Mouse (Mus musculus): ENCODE data around the gene Polr2c.
"Not testable (repeated sequence)": the region's sequence is repeated elsewhere in the genome, so short reads cannot be mapped to it uniquely, and the experiment has no call there.

Polr2c gene

DNA sequence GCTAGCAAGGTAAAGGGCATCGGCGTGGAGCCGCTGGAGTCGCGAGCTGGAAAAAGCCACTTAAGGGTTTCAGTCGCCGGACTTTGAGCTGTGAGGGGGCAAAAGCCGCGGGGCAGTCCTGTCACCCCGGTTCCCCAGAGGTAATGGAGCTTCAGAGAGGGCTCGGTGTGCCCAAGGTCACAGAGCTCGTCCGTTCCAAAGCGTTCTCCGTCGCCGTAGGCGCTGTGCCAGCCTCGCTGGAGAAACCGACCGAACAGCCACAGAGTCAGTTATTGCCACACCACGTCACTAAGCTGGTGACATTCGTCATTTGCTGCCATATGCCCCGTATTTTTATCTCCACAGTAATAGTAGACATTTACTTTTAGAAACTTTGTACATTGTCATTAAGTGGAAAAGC is 18.6 kb upstream of the Polr2c start:
- DNase-seq (ENCODE audit: low spot score) = peak; percentile 58

DNA sequence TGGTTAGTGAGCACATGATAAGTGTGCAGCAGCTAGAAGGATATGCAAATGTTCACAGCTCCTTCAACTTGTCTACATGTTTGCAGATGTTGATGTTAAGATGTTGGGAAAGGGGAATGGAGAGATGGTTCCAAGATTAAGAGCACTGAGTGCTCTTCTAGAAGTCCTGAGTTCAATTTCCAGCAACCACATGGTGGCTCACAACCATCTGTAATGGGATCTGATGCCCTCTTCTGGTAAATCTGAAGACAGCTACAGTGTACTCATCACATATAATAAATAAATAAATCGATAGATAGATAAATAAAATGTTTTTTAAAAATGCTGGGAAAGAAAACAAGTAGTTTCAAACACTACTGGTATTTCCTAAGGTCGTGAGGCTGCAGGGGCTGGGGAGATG is 16.1 kb upstream of the Polr2c start:
- no peak for DNase-seq (ENCODE audit: low spot score)

DNA sequence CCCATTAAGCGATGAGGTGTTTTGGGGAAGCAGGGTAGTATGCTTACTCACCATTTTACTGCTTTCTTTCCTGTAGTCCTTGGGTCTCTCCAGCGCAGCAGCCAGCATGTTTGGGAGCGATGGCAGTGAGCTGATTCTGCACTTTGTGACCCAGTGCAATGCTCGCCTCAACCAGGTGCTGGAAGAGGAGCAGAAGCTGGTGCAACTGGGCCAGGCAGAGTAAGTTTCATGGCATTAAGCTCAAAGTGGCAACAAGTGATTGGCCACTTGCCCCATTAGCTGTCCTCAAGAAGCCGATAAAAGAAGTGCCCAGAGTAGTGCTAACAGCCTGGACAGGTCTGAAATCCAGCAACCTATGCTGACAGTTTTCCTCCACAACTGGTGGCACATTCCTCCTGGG is 7.2 kb upstream of the Polr2c start:
- DNase-seq (ENCODE audit: low spot score) = no peak

DNA sequence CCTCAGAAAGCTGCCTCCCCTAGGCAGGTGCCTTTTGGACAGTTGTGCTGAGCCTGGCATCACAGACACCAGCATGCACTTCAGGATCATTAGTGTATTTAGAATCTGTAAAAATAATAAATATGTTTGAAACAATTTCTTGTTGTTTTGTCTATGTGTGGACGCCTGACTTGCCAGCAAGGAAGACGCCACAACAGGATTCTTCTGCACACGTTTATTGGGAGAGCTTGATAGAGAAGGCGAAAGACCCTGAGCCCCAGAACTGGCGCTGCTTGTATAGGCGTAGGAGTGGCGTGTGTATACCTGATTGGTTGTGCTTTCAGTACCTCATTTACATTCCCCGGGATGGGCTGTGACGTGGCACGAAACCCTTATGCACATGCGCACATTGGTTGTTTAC is 2.5 kb upstream of the Polr2c start:
- not testable (repeated sequence) for DNase-seq (ENCODE audit: low spot score)

DNA sequence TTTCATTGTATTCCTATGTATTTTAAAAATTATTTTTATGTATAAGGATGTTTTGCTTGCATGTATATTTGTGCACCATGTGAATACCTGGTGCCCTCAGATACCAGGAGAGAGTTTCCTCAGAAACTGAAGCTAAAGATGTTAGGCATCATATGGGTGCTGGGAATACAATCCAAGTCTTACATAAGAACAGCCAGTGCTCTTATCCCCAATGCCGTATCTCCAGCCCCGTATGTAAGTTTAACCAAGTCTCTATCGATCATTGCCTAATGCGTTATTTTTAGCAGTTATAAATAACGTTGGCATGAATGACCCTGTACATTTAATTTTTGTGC is 272 bp upstream of the Polr2c start:
- DNase-seq (ENCODE audit: low spot score) = no peak

DNA sequence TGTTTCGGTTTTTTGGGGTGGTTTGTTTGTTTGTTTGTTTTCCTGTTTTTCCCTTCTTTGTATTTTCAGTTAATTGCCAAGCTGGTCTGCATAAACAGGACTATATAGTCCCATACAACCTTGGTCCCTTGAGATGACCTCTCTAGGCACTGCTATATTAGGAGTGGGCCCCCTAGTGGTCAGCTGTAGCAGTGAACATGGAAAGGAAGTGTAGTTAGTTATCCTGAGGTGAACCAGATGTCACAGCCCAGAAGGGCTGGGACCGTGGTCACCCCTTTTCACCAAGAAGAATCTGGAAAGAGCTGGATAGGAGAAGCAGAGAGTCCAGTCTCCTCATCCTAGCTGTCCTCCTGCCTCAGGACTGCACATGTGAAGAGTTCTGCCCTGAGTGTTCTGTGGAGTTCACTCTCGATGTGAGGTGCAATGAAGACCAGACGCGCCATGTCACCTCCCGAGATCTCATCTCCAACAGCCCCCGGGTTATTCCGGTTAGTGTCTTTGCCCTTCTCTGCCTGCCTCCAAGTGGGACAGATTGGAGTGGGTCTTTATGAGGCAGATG is 4.2 kb downstream of the Polr2c start:
- peak; percentile 64 for DNase-seq (ENCODE audit: low spot score)

DNA sequence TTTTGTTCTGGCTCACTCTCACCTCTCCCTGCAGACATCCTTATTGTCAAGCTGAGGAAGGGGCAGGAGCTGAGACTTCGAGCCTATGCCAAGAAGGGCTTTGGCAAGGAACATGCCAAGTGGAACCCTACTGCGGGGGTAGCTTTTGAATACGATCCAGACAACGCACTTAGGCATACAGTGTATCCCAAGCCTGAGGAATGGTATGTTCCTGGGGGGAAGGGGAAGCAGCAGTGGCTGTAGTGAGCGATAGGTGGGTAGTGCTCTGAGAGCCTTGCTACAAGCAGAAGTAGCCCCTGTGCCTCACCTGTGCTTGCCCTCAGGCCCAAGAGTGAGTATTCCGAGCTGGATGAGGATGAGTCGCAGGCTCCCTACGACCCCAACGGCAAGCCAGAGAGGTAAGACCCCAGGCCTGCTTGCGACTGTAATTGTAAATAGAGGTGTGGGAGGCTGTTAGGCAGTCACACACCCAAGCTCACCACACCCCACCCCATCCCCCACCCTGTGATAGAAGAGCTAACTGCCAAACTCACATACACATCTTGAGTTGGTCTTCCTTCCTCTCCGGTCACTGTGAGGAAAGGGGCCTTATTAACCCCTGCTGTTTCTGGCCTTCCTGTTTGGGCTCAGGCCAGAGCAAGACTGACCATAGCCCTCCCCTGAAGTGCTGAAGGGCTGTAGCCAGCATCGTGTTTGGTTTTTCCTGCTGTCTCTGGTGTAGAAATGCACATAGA is 5.4 kb downstream of the Polr2c start:
- no peak for DNase-seq (ENCODE audit: low spot score)

DNA sequence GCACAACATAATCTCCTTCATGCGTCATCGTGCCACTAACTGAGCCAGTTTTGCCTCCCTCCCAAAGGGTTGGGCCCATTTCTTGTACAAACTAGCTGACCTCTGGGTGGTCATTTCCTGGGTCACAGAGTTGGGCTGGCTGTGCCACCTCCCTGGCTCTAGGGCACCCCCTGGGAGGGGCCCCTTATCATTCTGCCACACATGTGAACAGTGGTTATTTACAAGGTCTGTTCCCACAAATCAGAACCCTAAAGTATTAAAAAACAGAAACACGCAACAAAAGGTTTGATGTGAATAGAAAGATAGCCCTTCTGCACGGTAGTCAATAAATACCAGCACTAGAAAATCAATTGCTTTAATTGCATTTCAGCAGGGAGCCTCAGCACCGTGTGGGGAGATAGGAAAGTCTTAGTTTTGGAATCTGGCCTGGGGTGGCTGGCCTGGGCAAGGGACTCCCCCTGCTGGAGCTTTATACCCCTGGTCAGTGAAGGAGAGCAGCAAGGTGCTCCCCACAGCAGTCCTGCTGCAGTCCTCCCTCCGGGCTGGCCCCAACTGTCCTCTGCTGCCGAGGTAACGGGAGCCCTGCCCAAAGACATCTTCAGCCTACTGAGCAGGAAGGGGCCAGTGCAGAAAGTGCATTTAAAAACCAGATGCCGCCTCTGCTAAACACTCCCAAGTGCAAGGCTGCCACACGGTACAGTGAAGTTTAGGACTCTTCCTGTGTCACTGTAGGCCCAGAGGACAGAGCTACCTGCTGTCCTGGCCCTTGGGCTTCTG is 6.8 kb downstream of the Polr2c start:
- no peak for DNase-seq (ENCODE audit: low spot score)

DNA sequence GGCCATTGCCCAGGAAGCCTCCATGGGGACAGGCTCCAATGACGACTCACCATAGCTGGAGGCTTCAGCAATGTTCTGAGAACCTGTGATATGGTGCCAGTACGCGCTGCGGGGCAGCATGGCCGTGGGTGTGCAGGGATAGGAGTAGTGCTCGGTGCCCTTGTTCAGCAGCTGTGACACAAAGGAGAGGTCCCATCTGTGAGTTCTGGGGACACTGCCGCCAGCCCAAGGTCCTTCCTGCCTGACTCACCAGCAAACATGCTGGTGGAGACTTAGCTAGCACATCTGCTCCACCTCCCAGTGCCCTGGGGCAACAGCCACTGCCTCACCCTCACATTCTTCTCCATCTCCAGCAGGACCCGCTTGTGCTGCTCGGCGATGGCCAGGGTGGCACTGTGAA is 8.0 kb downstream of the Polr2c start:
- DNase-seq (ENCODE audit: low spot score) = no peak

DNA sequence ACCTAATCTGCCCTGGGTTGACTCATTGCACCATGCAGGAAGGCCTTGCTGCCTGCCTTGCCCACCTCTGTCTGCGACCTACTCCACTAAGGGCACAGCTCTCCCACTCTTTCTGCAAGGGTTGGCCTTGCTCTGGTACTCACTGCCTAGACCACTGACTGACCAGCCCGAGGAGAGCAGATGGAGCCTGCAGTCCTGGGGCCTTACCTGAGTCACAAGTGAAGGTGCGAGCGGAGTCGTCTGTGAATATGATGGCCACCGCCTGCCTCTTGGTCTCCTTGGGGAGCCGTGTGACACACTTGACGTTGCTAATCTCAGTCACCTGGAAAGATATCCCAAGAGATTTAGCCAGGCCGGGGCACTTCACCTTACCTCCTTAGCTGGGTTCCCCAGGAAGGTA is 9.7 kb downstream of the Polr2c start:
- DNase-seq (ENCODE audit: low spot score) = no peak

DNA sequence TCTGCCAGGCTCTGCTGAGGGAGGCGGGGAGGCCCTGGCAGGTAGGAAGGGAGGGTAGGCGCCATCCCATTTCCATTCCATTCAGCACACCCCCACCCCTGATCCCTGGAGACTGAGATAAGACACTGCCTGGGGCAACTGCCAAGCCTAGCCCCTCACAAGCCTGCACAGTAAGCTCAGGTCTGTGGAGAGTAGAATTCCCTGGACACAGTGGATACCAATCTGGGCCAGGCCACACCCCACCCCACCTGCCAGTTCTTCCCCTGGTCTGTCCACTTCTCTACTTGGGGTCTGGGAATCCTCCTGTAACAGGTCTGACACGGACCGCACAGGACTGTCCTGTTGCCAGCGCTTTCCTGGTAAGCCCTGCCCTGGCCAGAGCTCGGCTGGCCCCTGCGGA is 11.9 kb downstream of the Polr2c start:
- DNase-seq (ENCODE audit: low spot score) = no peak

DNA sequence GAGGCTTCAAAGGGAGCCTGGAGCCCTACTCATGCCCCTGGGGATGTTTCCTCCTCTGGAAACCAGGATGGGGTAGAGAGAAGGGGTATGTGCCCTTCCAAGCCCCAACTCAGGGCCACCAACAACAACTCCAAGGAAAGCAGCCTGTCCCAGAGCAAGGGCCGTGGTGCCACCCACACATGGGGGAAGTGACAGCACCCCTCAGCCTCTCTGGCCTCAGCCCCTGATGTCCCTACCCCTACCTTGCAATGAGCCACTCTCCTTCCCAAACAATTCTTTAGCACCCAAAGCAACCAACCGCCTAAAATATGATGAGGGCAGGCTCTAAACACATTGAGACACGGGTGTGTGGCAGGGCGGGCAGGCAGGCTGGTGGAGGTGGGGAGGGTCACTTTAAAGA is 12.8 kb downstream of the Polr2c start:
- no peak for DNase-seq (ENCODE audit: low spot score)

DNA sequence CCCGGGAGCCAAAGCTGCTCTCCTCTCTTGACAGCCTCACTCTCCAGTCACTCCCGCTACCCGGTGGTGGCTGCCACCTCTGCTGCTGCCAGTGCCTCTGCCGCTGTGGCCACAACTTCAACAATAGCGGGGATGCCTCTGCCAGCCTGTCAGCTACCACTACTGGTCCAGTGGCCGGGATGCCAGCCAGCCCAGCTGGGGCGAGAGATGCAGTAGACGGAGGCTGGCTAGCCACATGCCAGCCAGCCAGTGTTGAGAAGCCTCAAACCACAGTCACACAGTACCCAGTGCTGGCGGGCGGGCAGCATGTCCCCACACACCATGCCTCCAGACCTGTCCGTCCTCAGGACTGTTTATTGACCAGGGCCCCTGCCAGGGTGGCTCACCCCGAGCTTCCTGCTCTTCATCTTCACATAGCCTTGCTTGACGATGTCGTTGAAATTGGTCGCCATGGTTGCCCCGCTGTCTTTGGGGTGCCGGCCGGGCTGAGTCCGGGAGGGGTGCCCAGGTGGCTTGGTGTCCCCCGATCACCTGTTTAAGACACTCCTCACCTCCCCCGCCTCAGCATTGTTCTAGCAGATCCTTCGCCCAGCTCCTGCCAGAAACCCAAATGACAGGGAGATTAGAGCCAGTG is 13.3 kb downstream of the Polr2c start:
- no peak for DNase-seq (ENCODE audit: low spot score)

DNA sequence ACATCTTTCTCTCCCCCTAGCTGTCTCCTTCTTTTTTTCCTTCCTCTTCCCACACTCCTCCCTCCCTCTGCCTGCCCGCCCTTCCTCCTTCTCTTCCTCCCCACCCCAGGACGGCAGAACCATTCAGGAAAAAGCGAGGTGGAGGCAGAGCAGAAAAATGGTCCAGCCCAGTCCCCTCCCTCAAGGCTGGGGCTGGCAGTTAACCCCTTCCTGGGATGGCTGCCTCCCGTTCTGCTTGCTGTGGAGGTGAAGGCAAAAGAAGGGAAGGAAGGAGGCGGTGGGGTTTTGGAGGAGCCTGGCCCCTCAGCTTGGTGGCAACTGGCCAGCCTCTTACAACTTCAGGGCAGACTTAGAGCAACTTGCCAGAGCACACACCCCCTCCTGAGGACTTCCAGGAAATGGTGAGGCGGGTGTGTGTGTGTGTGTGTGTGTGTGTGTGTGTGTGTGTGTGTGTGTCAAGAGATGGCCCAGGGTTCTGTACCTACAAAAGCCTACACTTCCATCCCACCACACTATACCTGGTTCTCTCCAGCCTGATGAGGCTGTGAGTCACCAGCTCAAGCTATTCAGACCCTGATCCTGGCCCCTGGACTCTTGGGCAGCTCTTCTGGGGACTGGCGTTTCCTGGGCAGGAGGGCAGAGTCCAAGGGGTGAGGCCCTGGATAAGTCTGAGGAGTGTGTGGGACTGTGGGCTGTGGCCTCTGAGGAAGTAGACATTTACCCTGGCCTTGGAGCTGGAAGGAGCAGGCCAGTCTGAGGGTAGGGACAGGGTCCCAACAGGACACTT is 14.1 kb downstream of the Polr2c start:
- DNase-seq (ENCODE audit: low spot score) = peak; percentile 43

DNA sequence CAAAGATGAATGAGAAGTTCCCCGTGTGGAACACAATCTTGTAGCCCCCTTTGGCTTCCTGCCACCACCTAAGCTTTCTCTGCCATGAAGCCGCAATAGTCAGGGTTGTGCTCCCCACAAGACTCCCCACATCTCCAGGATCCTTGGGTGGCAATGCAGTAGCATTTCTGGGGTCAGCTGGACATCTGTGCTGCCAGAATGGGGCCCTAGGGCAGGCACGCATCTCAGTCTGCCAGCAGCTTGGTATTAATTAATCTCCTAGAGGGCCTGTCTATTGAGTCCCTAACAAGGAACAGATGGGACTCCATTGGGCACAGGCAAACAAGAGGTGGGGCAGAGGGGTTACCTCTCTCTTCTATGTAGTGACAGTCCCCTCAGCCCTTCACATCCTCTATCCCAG is 14.9 kb downstream of the Polr2c start:
- no peak for DNase-seq (ENCODE audit: low spot score)

DNA sequence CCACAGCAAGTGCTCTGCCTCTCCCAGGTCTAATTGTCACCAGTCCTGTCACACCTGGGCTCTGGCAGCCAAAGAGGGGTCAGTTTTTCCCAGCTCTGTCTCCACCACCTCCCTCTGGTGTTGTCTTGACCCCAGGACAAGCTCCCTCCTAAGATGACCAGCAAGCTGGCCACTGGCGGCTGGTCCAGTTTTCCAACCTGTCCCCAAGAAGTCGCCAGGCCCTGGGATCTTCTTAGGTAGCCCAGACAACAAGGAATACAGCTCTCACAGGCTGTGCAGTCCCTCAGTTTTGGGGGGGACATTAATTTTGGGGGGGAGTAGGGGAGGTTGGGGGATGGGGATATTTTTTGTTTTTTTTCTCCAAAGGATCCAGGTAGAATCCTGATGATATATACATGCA is 15.3 kb downstream of the Polr2c start:
- DNase-seq (ENCODE audit: low spot score) = no peak

DNA sequence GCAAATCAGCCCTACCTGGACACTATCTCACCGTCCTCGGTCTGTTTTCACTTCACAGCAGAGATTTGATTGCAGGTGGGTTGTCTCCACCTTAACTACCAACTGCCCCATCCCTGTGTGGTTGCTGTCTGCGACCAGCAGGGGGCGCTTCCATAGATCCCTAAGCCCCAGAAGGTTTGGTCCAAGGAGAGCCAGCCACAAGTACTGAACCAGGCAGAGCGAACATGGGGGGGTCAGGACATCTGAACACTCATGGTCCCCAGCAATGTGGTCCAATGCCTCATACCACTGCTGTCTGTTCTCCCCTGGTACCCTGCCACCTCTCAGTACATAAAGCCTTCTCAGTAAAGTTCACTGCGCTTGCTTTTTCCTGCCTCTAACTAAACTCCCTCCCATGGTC is 17.1 kb downstream of the Polr2c start:
- DNase-seq (ENCODE audit: low spot score) = peak; percentile 74

DNA sequence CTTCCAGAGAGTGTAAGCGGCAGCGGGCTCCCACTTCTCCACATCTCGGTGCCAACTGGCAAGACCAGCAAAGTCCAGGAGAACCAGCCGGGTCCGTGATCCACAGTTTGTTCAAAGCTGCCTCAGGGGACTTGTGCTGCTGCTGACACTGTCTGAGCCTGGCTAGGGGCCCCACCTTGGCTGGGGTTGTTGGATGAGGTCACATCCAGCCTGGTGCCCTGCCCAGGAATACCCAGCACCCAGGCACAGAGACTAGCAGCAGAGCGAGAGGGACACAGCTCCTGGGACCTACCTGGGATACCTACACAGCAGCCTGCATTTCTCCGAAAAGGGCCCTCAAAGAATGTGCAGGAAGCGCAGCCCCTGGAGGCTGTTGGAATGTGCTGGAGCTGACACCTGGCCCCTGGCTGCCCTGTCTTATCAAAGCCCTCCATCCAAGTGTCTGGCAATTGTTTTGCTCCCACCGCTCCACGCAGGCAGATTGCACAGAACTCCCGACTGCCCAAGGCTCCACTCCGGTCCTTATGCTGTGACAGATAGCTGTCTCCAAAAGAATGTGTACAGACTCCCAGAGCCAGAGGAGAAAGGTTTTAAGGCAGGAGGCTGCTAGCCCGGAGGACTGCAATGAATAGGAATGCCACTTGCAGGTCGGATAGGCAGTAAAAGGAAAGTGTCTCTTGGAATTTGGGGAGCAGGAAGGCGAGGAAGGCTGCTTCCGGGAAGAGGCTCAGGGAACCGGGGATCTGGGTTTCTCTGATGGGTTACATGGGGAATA is 18.0 kb downstream of the Polr2c start:
- DNase-seq (ENCODE audit: low spot score) = no peak

DNA sequence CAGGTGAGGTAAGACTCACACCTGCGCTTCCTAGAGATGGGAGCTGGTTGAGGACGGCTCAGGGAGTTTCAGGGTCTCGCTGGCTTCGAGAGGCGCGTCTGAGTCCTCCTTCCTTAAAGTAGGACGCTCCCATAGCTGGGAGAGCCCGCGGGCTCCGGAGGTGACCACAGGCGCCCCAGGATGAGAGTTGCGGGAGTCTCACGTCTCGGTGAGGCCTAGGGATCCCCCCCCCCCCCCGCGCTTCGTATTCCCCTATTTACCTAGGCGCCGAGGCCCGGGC is 18.6 kb downstream of the Polr2c start:
- DNase-seq (ENCODE audit: low spot score) = no peak

DNA sequence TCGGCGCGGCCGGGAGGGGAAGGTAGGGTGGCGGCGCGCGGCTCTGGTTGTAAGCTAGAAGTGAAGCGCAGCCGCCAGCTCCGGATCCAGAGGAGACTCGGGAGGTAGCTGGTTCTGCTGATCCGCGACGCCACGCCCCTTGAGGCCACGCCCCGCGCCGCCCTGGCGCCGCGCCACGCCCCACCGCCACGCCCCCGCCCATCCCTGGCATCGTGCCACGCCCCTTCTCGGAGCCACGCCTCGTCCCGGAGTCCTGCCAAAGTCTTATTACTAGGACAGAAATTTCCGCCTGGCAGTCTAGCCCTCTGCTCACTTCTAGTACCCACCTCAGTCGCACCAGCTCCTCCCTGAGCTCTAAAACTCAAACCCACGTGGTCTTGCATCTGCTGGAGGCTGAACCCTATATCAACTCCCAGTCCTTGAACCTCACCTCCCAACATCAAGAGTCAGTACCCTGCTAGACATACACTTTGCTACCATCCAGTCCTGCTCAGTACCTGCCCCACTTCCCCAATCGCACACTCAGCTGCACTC is 19.0 kb downstream of the Polr2c start, which contains the start of gene Dok4:
Dok4 (minus strand) TSS at position 134 of the 534 bp plus-strand sequence.
- peak; percentile 96 for DNase-seq (ENCODE audit: low spot score)

DNA sequence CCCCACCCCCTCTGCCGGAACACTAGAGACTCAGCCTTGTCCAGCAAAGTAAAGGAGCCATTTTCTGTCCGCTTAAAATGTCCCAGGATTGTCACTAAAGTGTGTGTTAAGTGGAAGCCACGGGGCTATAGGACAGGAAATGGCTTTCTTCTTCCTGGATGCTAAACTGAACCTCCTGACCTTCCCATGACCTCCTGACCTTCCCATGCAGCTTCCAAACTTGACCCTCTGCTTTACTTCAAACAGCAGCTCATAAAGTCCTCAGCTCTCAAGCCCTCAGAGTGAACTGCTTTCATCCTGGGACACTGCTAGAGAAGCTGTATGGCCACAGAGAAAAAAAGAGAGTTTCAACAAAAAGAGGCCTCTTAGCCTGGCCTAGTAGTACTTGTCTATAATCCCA is 19.6 kb downstream of the Polr2c start:
- no peak for DNase-seq (ENCODE audit: low spot score)

Measured in urinary bladder, postnatal 25 days (tissue).